Mouse (Mus musculus): Measurements from ENCODE around the gene Asb7.

Gene Asb7

GRCm38 (mm10) chr7:66689294-66689619, at the start of gene Asb7:
Gene Asb7, minus strand, starts transcription at chr7:66689596.
- DNase-seq = no peak

- DNase-seq = no peak
Observed at GRCm38 (mm10) chr7:66737418-66737817, 48.0 kb upstream of the Asb7 start.

GRCm38 (mm10) chr7:66734993-66735392, 45.6 kb upstream of the Asb7 start:
- no peak for DNase-seq

- no peak for DNase-seq
Observed at GRCm38 (mm10) chr7:66734466-66734865, 45.1 kb upstream of the Asb7 start.

GRCm38 (mm10) chr7:66733882-66734281, 44.5 kb upstream of the Asb7 start:
- no peak for DNase-seq

- DNase-seq = no peak
Observed at GRCm38 (mm10) chr7:66733431-66733830, 44.0 kb upstream of the Asb7 start.

- DNase-seq = no peak
Observed at GRCm38 (mm10) chr7:66729232-66729631, 39.8 kb upstream of the Asb7 start.

- DNase-seq = no peak
Observed at GRCm38 (mm10) chr7:66728072-66728471, 38.7 kb upstream of the Asb7 start.

GRCm38 (mm10) chr7:66724954-66725353, 35.6 kb upstream of the Asb7 start:
- no peak for DNase-seq

GRCm38 (mm10) chr7:66724514-66724913, 35.1 kb upstream of the Asb7 start:
- DNase-seq = no peak

- DNase-seq = no peak
Observed at GRCm38 (mm10) chr7:66711166-66711565, 21.8 kb upstream of the Asb7 start.

- no peak for DNase-seq
Observed at GRCm38 (mm10) chr7:66704631-66705030, 15.2 kb upstream of the Asb7 start.

- no peak for DNase-seq
Observed at GRCm38 (mm10) chr7:66702721-66703120, 13.3 kb upstream of the Asb7 start.

- DNase-seq = no peak
Observed at GRCm38 (mm10) chr7:66694467-66694866, 5.1 kb upstream of the Asb7 start.

GRCm38 (mm10) chr7:66689620-66690360, 394 bp upstream of the Asb7 start, which contains the start of gene Lins1:
Gene Lins1, plus strand, starts transcription at chr7:66689889.
- peak; percentile 99 for DNase-seq

- no peak for DNase-seq
Observed at GRCm38 (mm10) chr7:66688721-66689120, 675 bp downstream of the Asb7 start.

- no peak for DNase-seq
Observed at GRCm38 (mm10) chr7:66682119-66682863, 7.1 kb downstream of the Asb7 start.

- DNase-seq = no peak
Observed at GRCm38 (mm10) chr7:66675800-66676199, 13.6 kb downstream of the Asb7 start.

- DNase-seq = no peak
Observed at GRCm38 (mm10) chr7:66667064-66667463, 22.3 kb downstream of the Asb7 start.

- DNase-seq = no peak
Observed at GRCm38 (mm10) chr7:66663548-66663947, 25.8 kb downstream of the Asb7 start.

- peak; percentile 67 for DNase-seq
Observed at GRCm38 (mm10) chr7:66661572-66661971, 27.8 kb downstream of the Asb7 start.

GRCm38 (mm10) chr7:66660972-66661371, 28.4 kb downstream of the Asb7 start:
- no peak for DNase-seq

- no peak for DNase-seq
Observed at GRCm38 (mm10) chr7:66660291-66660690, 29.1 kb downstream of the Asb7 start.

GRCm38 (mm10) chr7:66655471-66655870, 33.9 kb downstream of the Asb7 start:
- no peak for DNase-seq
